Mouse (Mus musculus): ENCODE data around the gene Tmcc1.

The Tmcc1 gene

GRCm38 (mm10) chr6:115972083-115972764, 221.1 kb downstream of the Tmcc1 start:
- DNase-seq (ENCODE audit: low read depth, low spot score): no peak

DNA sequence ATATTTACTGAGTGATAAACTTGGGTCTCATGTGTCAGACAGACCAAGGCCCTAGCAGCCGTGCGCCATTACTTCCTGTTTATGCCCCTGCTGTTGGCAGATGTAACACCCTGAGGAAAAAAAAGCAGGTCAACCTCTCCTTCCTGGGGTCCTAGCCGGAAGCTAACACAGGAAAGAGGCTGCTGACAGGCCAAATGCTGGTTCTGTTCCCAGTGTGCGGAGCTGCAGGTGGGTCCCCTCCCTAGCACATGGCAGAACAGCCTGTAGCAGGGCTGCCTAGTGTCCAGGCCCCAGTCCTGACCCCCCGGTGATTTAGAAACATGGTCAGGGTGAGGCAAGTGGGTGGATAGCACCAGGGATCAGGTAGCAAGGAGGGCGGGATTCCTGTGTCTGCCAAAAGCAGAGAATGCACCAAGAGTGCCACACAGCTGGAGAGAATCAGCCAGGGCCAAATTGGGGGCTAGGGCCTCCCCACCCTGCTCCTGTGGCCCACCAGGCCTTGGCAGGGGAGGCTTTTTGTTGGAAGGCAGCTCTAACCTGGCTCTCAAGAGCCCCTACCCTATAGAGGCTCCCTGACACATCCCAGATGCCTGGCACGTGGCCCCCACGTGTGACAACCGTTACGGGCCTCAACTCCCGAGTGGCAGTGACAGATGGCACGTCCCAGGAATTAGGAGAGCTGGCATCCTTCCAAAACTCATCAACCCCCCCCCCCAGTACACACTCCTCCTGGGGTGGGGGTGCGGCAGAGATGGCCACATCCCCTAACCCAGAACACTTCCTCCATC, 221.8 kb downstream of the Tmcc1 start:
- DNase-seq (ENCODE audit: low read depth, low spot score): no peak

DNA sequence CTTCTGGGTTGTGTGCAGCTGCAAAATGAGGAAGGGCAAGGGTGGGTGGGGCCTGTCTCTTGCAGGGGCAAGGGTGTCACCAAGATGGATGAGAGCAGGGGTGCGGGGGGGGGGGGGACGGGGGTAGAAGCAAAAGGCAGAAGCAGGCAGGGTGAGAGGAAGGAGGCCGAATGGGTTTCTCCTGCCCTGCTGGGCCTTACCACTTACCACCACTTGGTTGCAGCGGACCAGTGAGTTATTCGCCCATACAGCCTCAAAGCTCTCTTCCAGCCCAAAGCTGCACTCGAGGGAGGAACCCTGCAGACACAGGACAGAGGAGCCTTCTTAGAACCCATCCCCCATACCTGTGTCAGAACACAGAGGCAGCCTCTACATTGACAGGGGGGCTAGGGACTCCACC, 223.3 kb downstream of the Tmcc1 start:
- DNase-seq (ENCODE audit: low read depth, low spot score): no peak

DNA sequence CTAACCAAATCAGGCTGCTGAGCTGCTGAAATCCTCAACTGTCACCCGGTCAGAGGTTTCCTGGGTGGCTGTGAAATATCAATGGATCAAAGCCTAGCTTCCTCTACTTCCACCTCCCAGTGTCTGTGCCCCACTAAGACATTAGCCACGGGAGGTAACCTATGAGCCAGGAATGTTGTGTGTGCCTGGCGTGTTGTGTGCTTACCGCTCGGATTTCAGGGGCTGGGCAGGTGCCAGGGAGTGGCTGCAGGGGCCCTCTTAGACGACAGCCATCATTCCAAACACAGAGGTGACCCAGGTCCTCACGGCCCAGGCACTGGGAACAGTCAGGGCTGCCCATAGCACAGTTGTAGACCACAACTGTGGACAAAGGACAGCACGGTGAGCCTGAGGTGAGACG, 224.2 kb downstream of the Tmcc1 start:
- DNase-seq (ENCODE audit: low read depth, low spot score): no peak

- no peak for DNase-seq (ENCODE audit: low read depth, low spot score)
Observed at GRCm38 (mm10) chr6:115968700-115969099, 224.6 kb downstream of the Tmcc1 start.

All from forelimb bud, embryonic 11.5 days (tissue).